Mouse (Mus musculus) regulatory T cell (primary cell): ENCODE results near the gene Plcd1.

ENCODE experiments used
- in situ Hi-C: fragments of 300-600 bp; cut with MboI, MseI; formaldehyde crosslinking; loops from one replicate; pipeline ENCODE4 v1.15.1; 2025; ENCODE audit warnings: high pct_unique_total_duplicates

Plcd1 gene

GRCm38 (mm10) chr9:119025832-119026331 lies 67.4 kb downstream of the Plcd1 start:
- in situ Hi-C loops = no loop called here

GRCm38 (mm10) chr9:119025263-119025662 lies 68.0 kb downstream of the Plcd1 start:
- in situ Hi-C loops = no loop called here

GRCm38 (mm10) chr9:119021731-119022130 lies 71.6 kb downstream of the Plcd1 start:
- in situ Hi-C loops = no loop called here
